In genomic region chr4:152190096-152190653, GRCm38 (mm10) we compare ENCODE assay signal across 14 mouse cellular contexts. TPM values are rescaled to one million over a fixed set of nuclear protein-coding genes. Genes with fewer than 3 reads are reported as not detected.
DNase-seq lines count a peak whose midpoint lies in the region; ATAC-seq and TF ChIP-seq lines count a peak whose summit lies in the region.
"Had no signal": no experiment of that assay in that cellular context is flagged by ENCODE, and none has a peak within 500 bp of the region (broad histone marks: within the 10 kb centered on the region; RNA-seq: fewer than 3 reads in every experiment).

No protein-coding gene starts in this region.

- no peak for ATAC-seq in hindbrain, embryonic 16.5 days
- no peak for ATAC-seq in hindbrain, embryonic 14.5 days (ENCODE audit: low FRiP score)
- no peak for ATAC-seq in heart, embryonic 15.5 days (replicated peaks; ENCODE audit: insufficient number of reproducible peaks, insufficient read depth, low FRiP score, low read depth)
- ATAC-seq in megakaryocyte-erythroid progenitor cell, adult 5-6 weeks (replicated peaks; ENCODE audit: low FRiP score, low TSS enrichment, poor library complexity, severe bottlenecking), result peak; percentile 31
- ATAC-seq in midbrain, embryonic 11.5 days (ENCODE audit: low FRiP score), result no peak
- ATAC-seq: midbrain, embryonic 16.5 days had no signal

- 0 out of 2 replicates have a peak overlapping the region, but pooled peaks have one; percentile 12 for H3K9ac ChIP-seq in hindbrain, embryonic 16.5 days (ENCODE audit: low read depth, low read length)
- H3K9ac ChIP-seq in hindbrain, embryonic 14.5 days, result no peak overlapping the region
- peak overlapping the region; percentile 30 for H3K9ac ChIP-seq in MEL (ENCODE audit: control insufficient read depth, low read depth, low read length, poor library complexity, severe bottlenecking)
- H3K9ac ChIP-seq in heart, embryonic 15.5 days, result no peak overlapping the region
- H3K9ac ChIP-seq in midbrain, embryonic 11.5 days (ENCODE audit: low read length), result no peak overlapping the region

- no peak overlapping the region for H3K4me3 ChIP-seq in hindbrain, embryonic 16.5 days (ENCODE audit: low read length)
- H3K4me3 ChIP-seq in hindbrain, embryonic 14.5 days (replicated peaks; ENCODE audit: low read length), result no peak overlapping the region
- no peak overlapping the region for H3K4me3 ChIP-seq in MEL (ENCODE audit: control insufficient read depth in 1 of 2, insufficient read depth in 1 of 2, low read depth in 2 of 2, low read length in 2 of 2)
- no peak overlapping the region for H3K4me3 ChIP-seq in heart, embryonic 15.5 days
- no peak overlapping the region for H3K4me3 ChIP-seq in midbrain, embryonic 11.5 days (ENCODE audit: low read depth, low read length)

- H3K9me3 ChIP-seq in hindbrain, embryonic 16.5 days (ENCODE audit: control insufficient read depth, low read length), result no peaks in the 10 kb centered on the region
- H3K9me3 ChIP-seq in hindbrain, embryonic 14.5 days (ENCODE audit: control insufficient read depth, low read length), result no peaks in the 10 kb centered on the region
- H3K9me3 ChIP-seq in MEL (replicated peaks; ENCODE audit: insufficient read depth, low read length), result no peaks in the 10 kb centered on the region
- no peaks in the 10 kb centered on the region for H3K9me3 ChIP-seq in heart, embryonic 15.5 days (replicated peaks)
- H3K9me3 ChIP-seq in midbrain, embryonic 11.5 days (ENCODE audit: control insufficient read depth, low read length), result no peaks in the 10 kb centered on the region

- no peaks in the 10 kb centered on the region for H3K27me3 ChIP-seq in hindbrain, embryonic 16.5 days (replicated peaks; ENCODE audit: control insufficient read depth, insufficient read depth, low read length)
- H3K27me3 ChIP-seq in hindbrain, embryonic 14.5 days (ENCODE audit: control insufficient read depth, insufficient read depth, low read length), result no peaks in the 10 kb centered on the region
- H3K27me3 ChIP-seq in MEL (ENCODE audit: control insufficient read depth in 1 of 2, insufficient read depth in 2 of 2, low read length in 2 of 2), result no peaks in the 10 kb centered on the region
- H3K27me3 ChIP-seq in heart, embryonic 15.5 days, result no peaks in the 10 kb centered on the region
- H3K27me3 ChIP-seq in midbrain, embryonic 11.5 days (ENCODE audit: control insufficient read depth, insufficient read depth, low read length), result no peaks in the 10 kb centered on the region

- peaks cover 17% of the 10 kb centered on the region for H3K4me1 ChIP-seq in hindbrain, embryonic 16.5 days (ENCODE audit: control insufficient read depth, insufficient read depth, low read depth, low read length)
- H3K4me1 ChIP-seq in hindbrain, embryonic 14.5 days (replicated peaks; ENCODE audit: control insufficient read depth, insufficient read depth, low read length), result peaks cover 20% of the 10 kb centered on the region
- peaks cover 41 to 68% of the 10 kb centered on the region in 2 experiments for H3K4me1 ChIP-seq in MEL (ENCODE audit: control insufficient read depth in 1 of 2, insufficient read depth in 2 of 2, low read length in 2 of 2)
- peaks cover 50% of the 10 kb centered on the region for H3K4me1 ChIP-seq in heart, embryonic 15.5 days (replicated peaks)
- H3K4me1 ChIP-seq in midbrain, embryonic 11.5 days (ENCODE audit: control insufficient read depth, insufficient read depth, low read length), result peaks cover 15% of the 10 kb centered on the region

- no peaks in the 10 kb centered on the region for H3K36me3 ChIP-seq in hindbrain, embryonic 16.5 days (ENCODE audit: control insufficient read depth, insufficient read depth, low read length)
- H3K36me3 ChIP-seq in hindbrain, embryonic 14.5 days (replicated peaks; ENCODE audit: control insufficient read depth, insufficient read depth), result no peaks in the 10 kb centered on the region; the same call in 1 of the 2 replicates
- H3K36me3 ChIP-seq in MEL (ENCODE audit: control insufficient read depth in 1 of 2, insufficient read depth in 2 of 2, low read length in 2 of 2), result peaks cover 0 to 59% of the 10 kb centered on the region in 2 experiments; a peak in 2 of 4 replicates
- no peaks in the 10 kb centered on the region for H3K36me3 ChIP-seq in heart, embryonic 15.5 days
- no peaks in the 10 kb centered on the region for H3K36me3 ChIP-seq in midbrain, embryonic 11.5 days (ENCODE audit: control insufficient read depth, insufficient read depth, low read length)

- H3K79me2 ChIP-seq in MEL (ENCODE audit: control insufficient read depth, insufficient read depth, low read length, poor library complexity), result peaks cover 48% of the 10 kb centered on the region

- no peak for TF ChIP-seq POLR2A in MEL (IDR thresholded peaks at IDR 0.05; ENCODE audit: control insufficient read depth in 1 of 2, insufficient read depth in 1 of 2, low read depth in 1 of 2, low read length in 2 of 2, poor library complexity in 1 of 2)

- DNase-seq in hindbrain, embryonic 14.5 days (ENCODE audit: low spot score), result no peak
- DNase-seq in MEL (ENCODE audit: low read depth, low spot score), result peak; percentile 80
- no peak for DNase-seq in ovary, adult 18-20 months (ENCODE audit: low spot score)
- DNase-seq in cerebellum, adult 18-20 months, result no peak
- DNase-seq in midbrain, embryonic 11.5 days (ENCODE audit: low spot score, missing footprints), result no peak
- DNase-seq: kidney, adult 2 months; right cerebral cortex, postnatal 14 days; thymus, postnatal 25 days had no signal

- H3K27ac ChIP-seq in hindbrain, embryonic 16.5 days (ENCODE audit: low read depth, low read length), result no peak overlapping the region
- no peak overlapping the region for H3K27ac ChIP-seq in hindbrain, embryonic 14.5 days
- peak overlapping the region; percentile 76 for H3K27ac ChIP-seq in MEL (ENCODE audit: control insufficient read depth, low read depth, low read length)
- H3K27ac ChIP-seq in heart, embryonic 15.5 days, result peak overlapping the region; percentile 69
- H3K27ac ChIP-seq in midbrain, embryonic 11.5 days (ENCODE audit: low read depth, low read length), result no peak overlapping the region

- TF ChIP-seq EP300 in MEL (IDR thresholded peaks at IDR 0.05; ENCODE audit: low read depth in 1 of 2, low read length in 2 of 2), result peak; percentile 37 to 63; a peak in 2 of 4 replicates

- no peak for TF ChIP-seq CTCF in MEL (IDR thresholded peaks at IDR 0.05 in 2 of 3, conservative IDR thresholded peaks at IDR 0.05 in 1 of 3; ENCODE audit: control insufficient read depth in 1 of 3, insufficient read depth in 1 of 3, low read depth in 2 of 3, low read length in 3 of 3, poor library complexity in 1 of 3, severe bottlenecking in 1 of 3)

- no peak overlapping the region for H3K4me2 ChIP-seq in hindbrain, embryonic 16.5 days (ENCODE audit: low read length)
- no peak overlapping the region for H3K4me2 ChIP-seq in hindbrain, embryonic 14.5 days (replicated peaks)
- no peak overlapping the region for H3K4me2 ChIP-seq in heart, embryonic 15.5 days
- H3K4me2 ChIP-seq in midbrain, embryonic 11.5 days, result no peak overlapping the region

- TF ChIP-seq RAD21 in MEL (IDR thresholded peaks at IDR 0.05; ENCODE audit: low read depth, low read length), result no peak

- WGBS in hindbrain, embryonic 16.5 days, result 65% methylated on average over 11 of the region's 11 CpGs
- WGBS in hindbrain, embryonic 14.5 days, result 63% methylated on average over 11 of the region's 11 CpGs
- 64% methylated on average over 11 of the region's 11 CpGs for WGBS in heart, embryonic 15.5 days
- 78% methylated on average over 11 of the region's 11 CpGs for WGBS in midbrain, embryonic 11.5 days

TF ChIP-seq in MEL, 35 proteins besides CTCF, POLR2A, EP300 and RAD21 (continues in another document):
- TF ChIP-seq MYB (IDR thresholded peaks at IDR 0.05; ENCODE audit: low read depth, low read length), result no peak
- TF ChIP-seq CHD2 (IDR thresholded peaks at IDR 0.05; ENCODE audit: low read length), result no peak; the same call in 1 of the 2 replicates

RNA-seq across cellular contexts. Expression of gene Acot7, which starts 12.2 kb away (rescaled TPM):
- polyA plus RNA-seq in hindbrain, embryonic 16.5 days (2015; fragmentation: Nextera tagmentation; extraction: Ambion mirVana), result 478 and 542 TPM in 2 replicates
- 352 and 396 TPM in 2 replicates for polyA plus RNA-seq in hindbrain, embryonic 14.5 days (2014; fragmentation: Nextera tagmentation; extraction: Ambion mirVana)
- total RNA-seq in MEL (2012; rRNA removed), result 81.8 and 92.7 TPM in 2 replicates
- polyA plus RNA-seq in MEL (2012; ENCODE audit: insufficient read depth in 1 of 2, insufficient read length in 2 of 2, low read depth in 1 of 2, low replicate concordance in 2 of 2, missing spikeins in 1 of 2), result 100 to 1,000 TPM in 1 of 2 experiments, not detected in 1; 127 TPM
- 58.4 and 73.4 TPM in 2 replicates for polyA plus RNA-seq in heart, embryonic 15.5 days (2015; fragmentation: Nextera tagmentation; extraction: Ambion mirVana)
- total RNA-seq in megakaryocyte-erythroid progenitor cell, adult 5-6 weeks (2014; fragmentation: Nextera tagmentation), result 33.8 and 42.9 TPM in 2 replicates
- total RNA-seq in megakaryocyte-erythroid progenitor cell, adult 5-6 weeks (2017), result 25.3 and 38.1 TPM in 2 replicates
- 92.5 and 93.5 TPM in 2 replicates for polyA plus RNA-seq in midbrain, embryonic 11.5 days (2014; fragmentation: Nextera tagmentation; extraction: Ambion mirVana)

RNA-seq across cellular contexts. Expression of gene Hes2, which starts 31.5 kb away (rescaled TPM):
- not detected in 2 replicates for polyA plus RNA-seq in hindbrain, embryonic 16.5 days (2015; fragmentation: Nextera tagmentation; extraction: Ambion mirVana)
- not detected in 2 replicates for polyA plus RNA-seq in hindbrain, embryonic 14.5 days (2014; fragmentation: Nextera tagmentation; extraction: Ambion mirVana)
- total RNA-seq in MEL (2012; rRNA removed), result 0.20 TPM in 1 of 2 replicates, not detected in the other
- under 1 TPM in 1 of 2 experiments, not detected in 1; 0.28 TPM for polyA plus RNA-seq in MEL (2012; ENCODE audit: insufficient read depth in 1 of 2, insufficient read length in 2 of 2, low read depth in 1 of 2, low replicate concordance in 2 of 2, missing spikeins in 1 of 2)
- polyA plus RNA-seq in heart, embryonic 15.5 days (2015; fragmentation: Nextera tagmentation; extraction: Ambion mirVana), result 0.23 TPM in 1 of 2 replicates, not detected in the other
- total RNA-seq in megakaryocyte-erythroid progenitor cell, adult 5-6 weeks (2014; fragmentation: Nextera tagmentation), result 0.35 TPM in 1 of 2 replicates, not detected in the other
- not detected in 2 replicates for total RNA-seq in megakaryocyte-erythroid progenitor cell, adult 5-6 weeks (2017)
- polyA plus RNA-seq in midbrain, embryonic 11.5 days (2014; fragmentation: Nextera tagmentation; extraction: Ambion mirVana), result 1.0 and 1.4 TPM in 2 replicates
- total RNA-seq: left cerebral cortex, postnatal 14 days had no signal
- polyA plus RNA-seq: frontal cortex, adult 2 months; midbrain, embryonic 16.5 days had no signal

RNA-seq across cellular contexts. Expression of gene Espn, which starts 38.0 kb away (rescaled TPM):
- polyA plus RNA-seq in hindbrain, embryonic 16.5 days (2015; fragmentation: Nextera tagmentation; extraction: Ambion mirVana), result 0.34 and 0.46 TPM in 2 replicates
- polyA plus RNA-seq in hindbrain, embryonic 14.5 days (2014; fragmentation: Nextera tagmentation; extraction: Ambion mirVana), result 0.25 and 0.40 TPM in 2 replicates
- 4.5 and 5.0 TPM in 2 replicates for total RNA-seq in MEL (2012; rRNA removed)
- 10 to 100 TPM in 1 of 2 experiments, not detected in 1; 19.6 TPM for polyA plus RNA-seq in MEL (2012; ENCODE audit: insufficient read depth in 1 of 2, insufficient read length in 2 of 2, low read depth in 1 of 2, low replicate concordance in 2 of 2, missing spikeins in 1 of 2)
- 0.93 and 2.1 TPM in 2 replicates for polyA plus RNA-seq in heart, embryonic 15.5 days (2015; fragmentation: Nextera tagmentation; extraction: Ambion mirVana)
- total RNA-seq in megakaryocyte-erythroid progenitor cell, adult 5-6 weeks (2014; fragmentation: Nextera tagmentation), result 2.9 and 5.7 TPM in 2 replicates
- 2.2 and 3.1 TPM in 2 replicates for total RNA-seq in megakaryocyte-erythroid progenitor cell, adult 5-6 weeks (2017)
- 0.33 and 0.61 TPM in 2 replicates for polyA plus RNA-seq in midbrain, embryonic 11.5 days (2014; fragmentation: Nextera tagmentation; extraction: Ambion mirVana)

Comparison
In these comparisons a context has a peak if more than half of its experiments do, and no peak if none do; other contexts are left out.
1. H3K9ac ChIP-seq: peak in hindbrain, embryonic 16.5 days (single experiment) and MEL (single experiment); none in hindbrain, embryonic 14.5 days (single experiment), heart, embryonic 15.5 days (single experiment) and midbrain, embryonic 11.5 days (single experiment).
2. H3K27ac ChIP-seq: peak in MEL (single experiment) and heart, embryonic 15.5 days (single experiment); none in hindbrain, embryonic 16.5 days (single experiment), hindbrain, embryonic 14.5 days (single experiment) and midbrain, embryonic 11.5 days (single experiment).